Mouse (Mus musculus) gastrocnemius, postnatal 36 days (tissue): ENCODE results near the gene Irf1. TPM values are rescaled to one million over a fixed set of nuclear protein-coding genes. Genes with fewer than 3 reads are reported as not detected.

ENCODE experiments used
- DNase-seq, 2 experiments: peaks; one replicate each; pipeline ENCODE4 v3.0.0; 2022
- intact Hi-C: fragments of 180-260 bp; cut with DNase I; formaldehyde crosslinking; loops from one replicate; pipeline ENCODE4 v1.15.1; 2025
- total RNA-seq, 2 experiments: library from RNA; stranded (reverse); gene quantifications; 2 replicates each; pipeline ENCODE4 v1.2.3; 2021

The Irf1 gene
- total RNA-seq, 2 experiments from 2014 or later: 6.6 to 7.4 TPM

DNA sequence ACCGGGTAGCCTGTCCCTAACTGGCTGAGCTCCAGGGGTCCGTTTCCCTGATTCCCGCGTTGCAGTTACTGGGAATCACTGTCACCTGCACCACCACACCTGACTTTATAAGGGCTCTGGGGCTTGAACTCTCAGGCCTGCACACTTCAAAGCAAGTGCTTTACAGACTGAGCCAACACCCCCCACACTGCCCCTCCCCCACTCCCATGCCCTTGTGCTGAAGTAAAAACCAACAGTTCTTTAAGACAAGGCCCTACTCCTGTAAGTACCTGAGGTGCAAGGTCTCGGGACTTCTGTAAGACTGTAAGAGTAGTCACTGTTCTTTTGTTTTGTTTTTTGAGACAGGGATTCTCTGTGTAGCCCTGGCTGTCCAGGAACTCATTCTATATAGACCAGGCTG lies 8.6 kb downstream of the Irf1 start:
- no peak for DNase-seq
- intact Hi-C loops: no loop called here

DNA sequence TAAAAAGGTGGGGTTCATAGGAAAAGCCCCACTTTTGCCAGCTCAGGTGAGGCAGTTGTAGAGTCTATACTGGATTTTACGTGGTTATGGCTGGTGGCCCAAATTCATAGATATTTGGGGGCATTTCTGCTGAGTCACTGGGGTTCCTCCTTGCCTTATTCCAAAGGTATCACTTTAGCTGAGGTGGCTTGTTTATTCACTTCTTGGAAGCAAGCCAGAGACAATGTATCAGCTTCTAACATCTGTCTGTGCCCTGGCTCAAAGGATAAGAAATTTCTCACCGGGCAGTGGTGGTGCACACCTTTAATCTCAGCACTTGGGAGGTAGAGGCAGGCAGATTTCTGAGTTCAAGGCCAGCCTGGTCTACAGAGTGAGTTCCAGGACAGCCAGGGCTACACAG lies 10.0 kb downstream of the Irf1 start:
- no peak for DNase-seq
- intact Hi-C loops: no loop called here

DNA sequence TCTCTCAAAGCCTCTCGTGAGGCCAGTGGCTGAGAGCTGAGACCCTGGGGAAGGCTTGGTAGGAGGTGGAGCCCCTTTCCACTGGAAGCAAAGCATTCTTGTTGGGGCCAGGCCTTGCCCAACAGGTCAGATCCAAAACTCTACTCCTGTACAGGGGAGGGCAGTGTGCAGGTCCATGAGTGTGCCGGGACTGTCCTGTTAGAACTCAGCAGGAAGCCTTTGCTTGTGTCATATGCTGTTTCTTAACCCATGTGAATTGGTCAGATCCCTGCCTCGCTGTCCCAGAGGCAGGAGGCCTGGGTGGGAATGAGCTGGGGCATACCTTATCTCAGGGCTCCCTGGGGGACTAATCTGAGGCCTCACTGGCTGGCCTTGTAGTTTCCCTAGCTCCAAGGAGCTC lies 10.4 kb downstream of the Irf1 start:
- DNase-seq: no peak
- intact Hi-C loops: no loop called here

DNA sequence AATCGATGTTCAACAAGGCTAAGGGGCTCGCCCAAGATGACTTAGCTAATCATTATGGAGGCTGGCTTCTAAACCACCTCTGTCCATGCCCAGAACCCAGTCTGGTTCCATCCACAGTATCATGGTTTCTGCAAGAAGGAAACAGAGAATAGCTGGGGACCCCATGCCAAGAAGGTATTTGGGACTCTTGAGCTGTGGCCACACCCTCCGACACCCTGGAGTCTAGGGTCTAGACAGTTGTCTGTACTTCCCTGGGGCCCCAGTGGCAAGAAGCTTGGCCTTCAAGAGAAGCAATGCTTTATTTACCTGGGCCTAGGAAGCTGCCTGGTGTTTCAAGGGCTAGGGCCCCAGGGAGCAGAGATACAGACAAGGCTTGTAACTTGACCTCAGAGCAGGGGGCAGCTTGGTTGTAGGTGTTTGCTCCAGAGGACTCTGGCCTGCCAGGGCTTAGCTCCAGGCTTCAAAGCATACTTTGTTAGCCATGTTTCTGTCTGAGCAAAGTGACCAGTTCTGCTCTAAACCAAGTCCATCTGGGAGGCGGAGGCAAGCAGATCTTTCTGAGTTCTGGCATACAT lies 11.5 kb downstream of the Irf1 start:
- intact Hi-C loops: no loop called here
- no peak for DNase-seq

DNA sequence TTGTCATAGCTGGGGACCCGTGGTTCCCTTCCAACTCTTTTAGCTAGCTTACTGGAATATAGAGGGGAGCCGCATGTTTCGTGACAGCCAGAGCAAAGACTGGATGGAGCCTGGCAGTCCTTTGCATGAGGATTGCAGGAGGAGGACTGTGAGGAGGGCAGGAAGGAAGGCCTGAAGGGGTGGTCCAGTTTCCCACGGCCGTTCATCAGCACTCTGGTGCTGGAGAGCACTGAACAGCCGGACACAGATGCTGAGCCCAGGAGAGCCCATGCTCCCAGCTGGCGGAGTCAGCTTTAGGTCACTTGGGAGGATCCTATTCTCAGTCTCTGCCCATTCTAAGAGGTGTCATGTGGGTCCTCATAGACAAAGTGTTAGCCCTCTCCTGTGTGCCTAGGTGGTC lies 12.2 kb downstream of the Irf1 start:
- DNase-seq: no peak

DNA sequence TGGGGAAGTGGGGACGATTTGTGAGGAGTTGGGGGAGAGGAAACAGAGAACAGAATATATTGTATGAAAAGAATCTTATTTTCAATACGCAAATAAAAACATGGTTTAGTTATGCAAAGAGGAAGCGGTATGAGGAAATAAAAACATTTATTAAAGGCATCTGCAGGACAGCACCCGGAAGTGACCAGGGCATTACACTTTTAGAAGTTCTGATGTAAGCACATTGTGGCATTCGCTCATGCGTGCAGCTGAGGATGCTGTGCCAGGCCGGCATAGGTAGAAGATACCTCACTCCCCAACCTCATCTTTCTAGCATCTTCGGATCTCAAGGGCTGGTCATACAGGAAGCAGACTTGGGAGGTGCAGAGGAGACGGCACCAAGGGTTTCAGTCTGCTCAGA lies 13.5 kb downstream of the Irf1 start:
- intact Hi-C loops: no loop called here
- DNase-seq: no peak

More for the DNA sequence above, 12.2 kb downstream of the Irf1 start:
- intact Hi-C loops: no loop called here

DNA sequence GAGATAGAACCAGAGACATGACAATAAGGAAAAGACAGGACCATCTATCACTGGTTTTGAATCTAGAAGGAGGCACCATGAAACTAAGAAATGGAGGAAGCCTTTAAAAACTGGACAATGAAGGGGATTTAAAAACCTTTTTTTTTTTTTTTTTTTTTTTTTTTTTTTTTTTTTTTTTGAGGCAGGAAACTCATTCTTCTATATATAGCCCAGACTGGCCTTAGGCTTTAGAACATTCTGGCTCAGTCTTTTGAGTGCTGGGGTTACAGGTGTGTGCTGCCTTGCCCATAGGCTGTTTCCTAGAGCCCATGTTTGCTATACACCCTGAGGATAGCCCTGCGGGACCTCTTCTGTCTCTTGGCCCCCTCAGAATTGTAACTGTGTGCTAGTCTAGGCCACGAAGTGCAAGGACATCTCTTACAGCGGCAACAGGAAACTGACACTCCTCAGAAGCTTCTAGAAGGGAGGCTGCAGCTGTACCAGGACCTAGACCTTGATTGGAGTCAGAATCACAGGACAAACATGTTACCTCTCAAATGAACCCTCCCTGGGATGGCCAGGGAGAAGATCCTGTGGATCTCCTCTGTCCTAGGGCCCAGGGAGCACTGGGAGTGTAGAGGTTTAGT lies 15.6 kb downstream of the Irf1 start:
- no peak for DNase-seq
- intact Hi-C loops: no loop called here

DNA sequence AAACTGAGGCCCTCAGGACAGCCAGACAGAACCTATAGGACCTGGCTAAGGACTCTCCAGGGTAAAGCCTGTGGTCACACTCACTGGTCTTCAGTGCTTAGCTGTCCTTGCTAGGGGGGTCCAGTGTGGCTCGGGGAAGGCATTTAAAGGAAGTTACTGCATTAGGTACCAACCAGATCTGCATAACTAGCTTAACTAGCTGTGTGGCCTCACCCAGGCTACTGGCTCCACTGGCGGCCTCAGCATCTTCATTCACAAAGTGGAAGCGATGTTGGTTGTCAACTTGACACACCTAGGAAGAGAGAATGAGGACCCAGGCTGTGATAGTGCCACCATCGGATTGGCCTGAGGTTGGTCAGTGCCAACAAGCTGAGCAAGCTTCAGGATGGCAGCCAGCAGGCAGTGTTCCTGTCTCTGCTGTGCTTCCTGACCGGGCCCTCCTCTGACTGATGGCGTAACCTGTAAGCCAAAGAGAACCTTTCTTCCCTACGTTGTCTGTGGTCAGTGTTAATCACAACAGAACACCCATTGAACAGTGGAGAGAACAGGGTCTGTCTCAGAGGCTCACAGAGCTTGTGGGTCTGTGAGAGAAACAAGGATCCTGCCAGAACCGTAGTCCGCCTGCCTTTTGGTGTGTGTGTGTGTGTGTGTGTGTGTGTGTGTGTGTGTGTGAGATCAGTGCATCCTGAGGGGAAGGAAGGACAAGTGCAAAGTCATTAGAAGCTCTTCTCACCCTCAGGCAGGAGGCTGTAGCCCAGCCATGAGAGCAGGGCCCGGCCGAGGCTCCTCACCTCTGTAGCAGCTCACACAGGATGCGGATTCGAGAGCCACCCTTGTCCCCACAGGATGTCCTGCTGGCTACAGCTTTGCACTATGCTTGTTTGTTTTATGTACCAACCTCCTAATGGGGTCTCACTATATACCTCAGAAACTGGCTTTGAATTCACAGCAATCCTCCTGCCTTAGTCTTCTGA lies 16.5 kb downstream of the Irf1 start:
- intact Hi-C loops: no loop called here
- DNase-seq: no peak

DNA sequence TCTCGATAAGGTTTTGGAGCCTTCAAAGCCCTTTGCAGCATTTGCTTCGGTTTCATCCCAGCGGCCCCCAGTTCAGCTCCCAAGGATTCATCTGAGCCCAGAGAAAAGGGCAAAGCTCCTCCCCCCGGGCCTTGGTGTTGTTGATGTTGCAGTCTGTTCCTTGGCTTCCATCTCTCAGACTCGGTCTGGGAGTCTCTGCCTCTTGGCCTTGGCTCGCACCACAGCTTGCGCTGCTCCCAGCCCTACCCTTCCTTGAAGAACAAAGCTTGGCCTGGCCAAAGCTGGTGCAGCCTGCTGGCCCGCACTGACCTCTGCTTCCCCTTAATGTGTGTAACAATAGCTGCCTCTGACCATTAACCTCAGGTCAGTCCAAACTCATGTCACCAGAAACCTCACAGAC lies 18.4 kb downstream of the Irf1 start:
- intact Hi-C loops: no loop called here
- peak in 1 of 2 experiments; percentile 68 for DNase-seq

DNA sequence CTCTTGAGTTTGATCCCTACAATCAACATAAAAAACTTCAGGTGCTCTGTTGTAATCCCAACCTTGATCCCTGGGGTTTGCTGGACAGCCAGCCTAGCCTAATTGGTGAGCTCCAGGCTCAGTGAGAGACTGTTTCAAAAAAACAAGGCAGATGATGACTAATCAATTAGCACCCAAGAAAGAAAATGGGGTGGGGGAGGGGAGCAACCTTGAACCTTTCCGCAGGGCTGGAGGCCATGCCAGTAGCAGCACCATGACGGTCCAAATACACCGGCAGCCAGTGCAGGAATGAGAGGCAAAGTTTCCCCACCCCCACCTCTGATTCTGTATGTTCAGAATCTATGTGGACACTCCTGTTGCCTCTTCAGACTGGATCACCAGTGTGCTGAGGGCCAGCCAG lies 19.5 kb downstream of the Irf1 start:
- intact Hi-C loops: no loop called here
- DNase-seq: no peak

DNA sequence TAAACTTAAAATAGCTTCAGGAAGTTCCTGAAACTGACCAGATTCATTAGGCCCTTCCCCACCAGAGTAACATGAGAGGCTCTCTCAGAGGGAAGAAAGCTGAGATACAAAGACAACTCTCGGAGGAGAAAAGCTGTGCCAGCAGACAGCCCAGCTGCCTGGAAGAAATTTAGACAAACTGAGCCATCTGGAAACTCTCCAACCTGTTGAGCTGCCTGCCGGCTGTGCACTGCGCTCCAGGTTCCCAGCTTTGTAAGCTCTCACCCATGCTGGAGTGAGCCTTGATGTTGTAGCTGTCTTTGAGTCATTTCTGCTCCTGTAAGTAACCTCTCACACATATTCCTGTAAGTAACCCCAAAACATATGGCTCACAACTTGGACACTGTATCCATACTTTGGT lies 23.2 kb downstream of the Irf1 start:
- intact Hi-C loops: no loop called here
- no peak for DNase-seq

DNA sequence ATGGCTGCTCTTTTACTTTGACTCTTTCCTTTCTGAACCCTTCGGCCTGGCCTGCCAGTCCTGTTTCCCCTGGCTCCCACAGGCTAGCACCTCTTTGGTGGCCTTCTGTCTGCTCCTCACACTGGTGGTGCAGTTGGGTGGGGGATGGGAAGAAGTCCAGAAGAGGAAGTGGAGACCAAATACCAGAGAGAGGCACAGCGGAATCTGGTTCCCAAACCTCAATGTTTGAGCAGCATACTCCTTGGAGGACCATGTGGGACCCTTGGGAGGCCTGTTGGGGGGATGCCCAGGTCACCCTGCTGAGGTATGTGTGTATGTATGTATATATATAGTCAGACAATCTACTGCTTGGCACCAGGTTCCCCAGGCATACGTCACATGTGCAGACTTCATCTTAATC lies 24.2 kb downstream of the Irf1 start:
- intact Hi-C loops: no loop called here
- DNase-seq: no peak

DNA sequence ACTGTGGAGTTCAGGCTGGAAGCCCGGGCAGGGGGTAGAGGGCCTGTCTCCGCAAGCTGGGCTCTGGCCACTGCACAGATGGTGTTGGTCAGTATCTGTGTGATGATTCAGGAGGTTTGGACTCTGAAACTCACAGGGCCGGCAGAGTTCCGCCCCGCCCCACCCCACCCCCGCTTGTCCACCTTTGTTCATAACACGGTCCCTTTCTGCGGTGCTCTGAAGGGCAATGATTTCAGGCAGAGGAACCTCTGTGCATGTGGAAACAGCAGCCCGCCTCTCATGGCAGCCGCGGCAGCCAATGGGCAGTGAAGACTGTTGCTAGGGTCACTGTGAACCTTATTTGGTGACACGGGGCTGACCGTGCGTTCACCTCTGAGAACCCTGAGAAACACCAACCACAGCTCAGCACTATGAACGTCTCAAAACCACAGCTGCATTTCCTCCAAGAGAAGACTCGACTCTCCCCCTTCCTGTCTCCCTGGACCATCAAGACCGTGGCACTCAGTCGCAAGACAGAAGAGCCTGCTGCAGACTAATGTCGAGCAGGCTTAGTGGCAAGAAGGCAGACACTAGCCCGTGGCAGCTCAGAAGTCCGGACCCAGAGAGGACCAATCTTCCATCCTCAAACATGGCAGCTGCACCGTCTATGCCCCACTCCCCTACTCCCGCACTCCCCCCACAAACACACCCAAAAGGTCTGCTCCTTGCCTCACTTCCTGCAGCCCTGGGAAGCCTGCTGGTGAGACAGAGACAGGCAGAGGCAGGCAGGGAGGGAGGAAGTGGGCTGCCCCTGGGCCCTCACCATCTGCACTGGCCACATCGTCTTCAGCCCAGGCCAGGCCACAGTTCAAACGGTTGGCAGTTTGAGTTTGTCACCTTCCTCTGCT lies 25.1 kb downstream of the Irf1 start:
- DNase-seq: no peak
- intact Hi-C loops: no loop called here

DNA sequence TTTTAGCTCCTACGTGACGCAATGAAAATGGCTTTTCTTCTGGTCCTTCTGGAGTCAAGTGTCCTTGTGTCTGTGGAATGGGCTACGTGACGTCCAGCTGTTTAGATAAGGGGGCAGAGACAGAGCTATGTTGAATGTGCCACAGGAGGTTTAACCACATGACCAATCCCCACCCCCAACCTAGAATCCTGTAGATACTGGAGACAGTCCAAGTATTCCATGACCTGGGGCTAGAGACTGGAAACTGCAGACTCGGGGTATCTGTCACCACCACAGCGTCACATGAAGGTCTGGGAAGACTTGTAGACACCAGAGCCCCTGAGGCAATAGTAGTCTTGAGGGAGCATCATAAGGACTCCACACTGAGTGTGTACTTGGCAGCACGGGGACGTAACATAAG lies 26.0 kb downstream of the Irf1 start:
- no peak for DNase-seq
- intact Hi-C loops: no loop called here

DNA sequence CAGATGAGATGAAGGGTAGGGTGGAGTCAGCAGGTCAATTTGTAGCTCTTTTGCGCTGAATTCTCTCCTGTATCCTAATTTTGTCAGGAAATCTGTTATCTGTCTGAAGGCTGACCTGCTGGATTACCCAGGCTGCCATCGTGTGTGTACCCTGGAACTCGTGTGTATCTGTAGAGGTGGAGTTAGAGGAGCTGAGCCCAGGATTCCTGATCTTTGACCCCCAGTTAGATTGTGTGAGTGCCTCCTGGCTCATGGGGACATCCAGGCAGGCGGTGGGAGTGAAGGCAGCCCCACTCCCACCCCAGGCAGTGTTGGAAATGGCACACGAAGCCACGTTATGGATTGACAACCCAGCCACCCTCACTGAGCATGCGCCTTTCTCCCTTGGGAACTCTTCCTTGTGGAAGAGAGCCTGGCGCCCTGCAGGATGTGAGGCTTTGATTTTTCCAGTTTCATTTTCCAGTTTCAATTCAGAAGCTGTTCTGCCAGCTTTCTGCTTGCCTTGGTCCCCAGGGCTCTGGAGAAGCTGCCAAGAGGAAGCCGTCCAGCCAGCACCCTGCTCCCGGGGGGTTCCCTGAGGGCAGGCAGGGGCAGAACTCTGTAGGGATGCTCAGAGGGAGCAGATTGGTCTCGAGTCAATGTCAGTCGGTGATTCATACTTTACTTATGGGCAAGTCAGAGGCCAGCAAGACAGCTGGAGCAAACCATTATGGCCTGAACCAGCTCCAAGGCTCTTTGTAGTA lies 26.8 kb downstream of the Irf1 start:
- intact Hi-C loops: no loop called here
- peak; percentile 41 to 61 for DNase-seq

DNA sequence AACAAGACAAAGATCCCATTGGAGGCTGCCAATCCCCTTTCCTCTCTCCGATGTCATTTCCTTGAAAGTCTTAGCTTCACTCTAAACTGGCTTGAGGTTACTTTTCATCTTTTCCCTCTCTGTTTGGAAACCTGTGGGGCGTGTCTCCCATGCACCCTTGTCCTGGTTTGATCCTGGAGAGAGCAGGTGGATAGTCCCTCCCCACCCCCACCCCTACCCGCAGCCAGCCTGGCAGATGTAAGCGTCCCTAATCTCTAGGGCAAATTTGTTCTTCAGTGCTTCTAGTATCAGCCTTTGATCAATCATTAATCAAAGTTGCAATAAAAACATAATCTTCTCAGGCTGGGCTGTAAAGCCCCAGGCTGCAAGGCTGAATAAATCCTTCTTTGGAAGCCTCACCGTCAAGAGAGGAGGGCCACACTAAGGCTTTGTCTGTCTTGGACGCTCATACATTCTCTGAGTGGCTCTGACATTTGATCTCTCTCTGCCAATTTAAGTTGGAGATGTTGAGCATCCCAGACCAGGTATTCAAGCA lies 27.6 kb downstream of the Irf1 start:
- DNase-seq: no peak
- intact Hi-C loops: no loop called here

DNA sequence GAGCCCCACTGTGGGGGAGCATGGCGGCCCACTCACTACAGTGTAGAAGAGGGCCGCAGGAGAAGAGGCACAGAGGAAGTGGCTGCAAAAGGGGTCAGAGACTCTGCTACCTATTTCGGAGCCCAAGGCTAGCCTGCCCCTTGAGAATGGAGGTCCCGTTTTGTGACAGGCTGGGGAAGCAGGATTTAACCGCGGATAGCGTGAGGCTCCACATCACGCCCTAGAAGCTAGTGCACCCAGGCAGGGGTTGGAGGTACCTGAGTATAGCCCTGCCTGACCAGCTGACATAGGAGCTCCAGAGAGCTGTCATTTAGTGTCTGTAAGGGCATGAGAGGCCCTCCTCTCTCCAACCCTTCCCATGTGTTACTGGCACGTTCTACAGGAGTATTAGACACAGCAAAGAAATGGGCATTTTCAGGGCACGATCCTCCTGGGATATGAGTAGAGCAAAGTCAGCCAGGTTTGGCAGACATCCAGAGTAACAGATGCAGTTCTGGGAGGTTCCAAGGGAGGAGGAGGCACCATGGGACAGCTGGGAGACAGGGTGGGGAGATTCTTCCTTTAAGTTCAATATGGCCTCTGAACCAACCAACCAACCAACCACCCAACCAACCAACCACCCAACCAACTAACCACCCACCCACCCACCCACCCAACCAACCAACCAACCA lies 28.4 kb downstream of the Irf1 start:
- DNase-seq: no peak
- intact Hi-C loops: no loop called here

DNA sequence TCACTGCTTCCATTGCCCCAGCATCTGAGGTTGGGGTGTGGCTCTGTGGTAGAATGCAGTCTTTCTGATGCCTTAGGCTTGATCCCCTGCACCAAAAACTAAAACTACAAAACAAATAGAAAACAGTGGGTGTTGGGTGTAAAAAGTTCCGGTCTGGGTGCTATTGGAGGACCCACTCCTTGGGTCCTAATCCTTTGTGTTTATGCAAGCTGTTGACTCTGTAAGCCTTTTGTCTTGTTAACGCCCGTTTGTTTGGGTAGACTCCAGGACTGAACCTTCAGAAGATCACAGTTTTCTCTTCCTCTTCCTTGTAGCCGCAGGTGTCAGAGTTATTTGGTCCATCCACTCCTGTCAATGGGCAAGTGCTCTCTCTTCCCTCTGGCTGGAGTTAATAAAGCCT lies 30.2 kb downstream of the Irf1 start:
- no peak for DNase-seq

DNA sequence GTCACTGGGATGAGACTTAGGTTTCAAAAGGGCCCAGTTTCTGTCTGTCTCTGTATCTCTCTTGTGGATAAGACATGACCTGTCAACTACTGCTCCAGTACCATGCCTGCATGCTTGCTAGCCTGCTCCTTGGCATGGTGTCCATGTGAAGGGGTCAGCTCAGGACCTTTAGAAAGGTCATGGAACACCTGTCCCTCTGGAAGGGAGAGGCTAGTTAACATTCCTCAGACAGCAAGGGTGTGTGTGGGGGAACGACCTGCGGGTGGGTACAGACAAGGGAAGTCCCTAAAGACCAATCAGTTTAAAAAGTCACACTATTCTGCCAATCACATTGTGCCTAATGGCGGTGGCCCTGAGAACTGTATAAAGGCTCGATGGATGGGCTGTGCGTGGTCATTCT lies 31.2 kb downstream of the Irf1 start:
- DNase-seq: no peak
- intact Hi-C loops: no loop called here

More for the DNA sequence above, 30.2 kb downstream of the Irf1 start:
- intact Hi-C loops: no loop called here
